Mouse (Mus musculus) intestine, embryonic 14.5 days (tissue): ENCODE measurements around the gene Pik3r6. TPM values are rescaled to one million over a fixed set of nuclear protein-coding genes. Genes with fewer than 3 reads are reported as not detected.

Experiments used
- ATAC-seq: fragments of 200-750 bp; cut with Nextera tagmentation; replicated peaks from 2 replicates; pipeline ENCODE4 v1.8.0; 2017; ENCODE audit warnings: low read depth, moderate number of reproducible peaks, moderate TSS enrichment, moderate library complexity; ENCODE audit not compliant: low FRiP score, low TSS enrichment
- DNase-seq: peaks from one replicate; pipeline ENCODE4 v3.0.0-alpha.2; 2018; ENCODE audit warnings: low spot score
- H3K27ac ChIP-seq: fragments of 300-500 bp; sonication (generic); 2 replicates; pipeline ENCODE4 v1.5.1; 2014; ENCODE audit warnings: low read depth, mild to moderate bottlenecking, control low read depth
- H3K27me3 ChIP-seq: fragments of 300-500 bp; sonication (generic); replicated peaks from 2 replicates; pipeline ENCODE4 v1.6.1; 2014; ENCODE audit warnings: low read length, control low read depth; ENCODE audit not compliant: control insufficient read depth, insufficient read depth
- H3K36me3 ChIP-seq: fragments of 300-500 bp; sonication (generic); 2 replicates; pipeline ENCODE4 v1.6.1; 2014; ENCODE audit warnings: low read length, control low read depth; ENCODE audit not compliant: control insufficient read depth, insufficient read depth
- H3K4me1 ChIP-seq: fragments of 300-500 bp; sonication (generic); replicated peaks from 2 replicates; pipeline ENCODE4 v1.6.1; 2014; ENCODE audit warnings: low read length, control low read depth, mixed read lengths; ENCODE audit not compliant: control insufficient read depth, insufficient read depth
- H3K4me2 ChIP-seq: fragments of 300-500 bp; sonication (generic); 2 replicates; pipeline ENCODE4 v1.6.1; 2014; ENCODE audit warnings: low read length
- H3K4me3 ChIP-seq: fragments of 300-500 bp; sonication (generic); 2 replicates; pipeline ENCODE4 v1.5.1; 2014; ENCODE audit warnings: low read depth, low read length, control low read depth, mixed read lengths
- H3K9ac ChIP-seq: fragments of 300-500 bp; sonication (generic); 2 replicates; pipeline ENCODE4 v1.6.1; 2014; ENCODE audit warnings: mild to moderate bottlenecking, low read length
- H3K9me3 ChIP-seq: fragments of 300-500 bp; sonication (generic); 2 replicates; pipeline ENCODE4 v1.6.1; 2016; ENCODE audit warnings: low read length, control low read depth; ENCODE audit not compliant: control insufficient read depth
- WGBS: fragments of 180-500 bp; shearing (Covaris S2); extraction: QIAGEN DNeasy Blood & Tissue Kit; methylation state at CpG from one replicate; pipeline ENCODE4 v1.1.7; 2014; 5-methylcytosine and 5-hydroxymethylcytosine counted together
- polyA plus RNA-seq: library from polyadenylated mRNA; unstranded; fragments of >200 nt; fragmentation: Nextera tagmentation; extraction: Ambion mirVana; gene quantifications from 2 replicates; pipeline ENCODE4 v1.2.1, GENCODE M21; 2014

Gene Pik3r6
- polyA plus RNA-seq, 1 experiment from 2014 or later: 3.3 TPM

DNA sequence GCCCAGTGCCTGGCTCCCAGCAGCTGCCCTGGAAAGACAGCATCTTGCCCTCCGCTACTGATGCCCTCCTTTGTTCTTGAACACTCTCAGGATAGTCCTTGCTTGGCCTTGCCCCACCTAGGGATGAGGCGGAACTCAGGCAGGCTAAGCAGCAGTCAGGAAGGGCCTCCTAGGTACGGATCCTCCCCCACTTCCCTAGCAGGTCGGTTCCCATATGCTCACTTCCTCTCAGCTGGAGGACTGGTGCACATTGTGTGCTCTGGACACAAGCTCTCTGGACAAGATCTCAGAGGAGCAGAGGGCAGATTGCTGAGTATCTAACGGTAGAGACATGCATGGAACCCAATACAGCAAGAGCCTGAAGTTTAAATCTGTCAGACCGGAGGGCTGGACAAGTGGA, 5.7 kb upstream of the Pik3r6 start:
- Histone ChIP-seq H3K27ac (no peak overlapping the region), H3K4me3 (no peak overlapping the region), H3K9ac (no peak overlapping the region), H3K4me2 (no peak overlapping the region), H3K36me3 (no peaks in the 10 kb centered on the region), H3K9me3 (no peaks in the 10 kb centered on the region), H3K27me3 (no peaks in the 10 kb centered on the region), H3K4me1 (no peaks in the 10 kb centered on the region)
- no peak for DNase-seq
- 66% methylated on average over 6 of the region's 6 CpGs for WGBS
- no peak for ATAC-seq

DNA sequence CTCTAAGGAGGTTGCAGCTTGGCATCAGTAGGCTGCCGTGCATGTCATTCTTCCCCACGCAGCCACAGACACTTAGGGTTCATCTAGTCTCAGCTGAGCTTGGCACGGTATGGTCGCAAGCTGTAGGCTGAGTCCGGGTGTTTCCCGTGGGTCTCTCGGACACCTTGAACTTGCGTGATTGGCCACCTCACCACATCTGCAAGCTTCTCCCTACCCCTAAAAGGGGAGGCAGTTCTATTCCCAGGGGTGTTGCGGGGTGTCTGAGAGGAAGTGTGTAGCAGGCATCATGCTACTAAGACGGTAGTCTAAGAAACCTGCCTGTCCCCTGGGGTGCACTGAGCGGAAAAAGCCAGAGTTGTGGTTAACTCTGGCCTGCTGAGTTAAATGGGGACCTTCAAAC, 4.3 kb upstream of the Pik3r6 start:
- H3K9ac ChIP-seq: no peak overlapping the region
- no peaks in the 10 kb centered on the region for H3K9me3 ChIP-seq
- no peaks in the 10 kb centered on the region for H3K27me3 ChIP-seq
- ATAC-seq (no peak), DNase-seq (no peak)
- H3K36me3 ChIP-seq: no peaks in the 10 kb centered on the region
- no peak overlapping the region for H3K4me3 ChIP-seq
- H3K4me2 ChIP-seq: no peak overlapping the region
- H3K4me1 ChIP-seq: no peaks in the 10 kb centered on the region
- 90% methylated on average over 11 of the region's 11 CpGs for WGBS
- no peak overlapping the region for H3K27ac ChIP-seq

DNA sequence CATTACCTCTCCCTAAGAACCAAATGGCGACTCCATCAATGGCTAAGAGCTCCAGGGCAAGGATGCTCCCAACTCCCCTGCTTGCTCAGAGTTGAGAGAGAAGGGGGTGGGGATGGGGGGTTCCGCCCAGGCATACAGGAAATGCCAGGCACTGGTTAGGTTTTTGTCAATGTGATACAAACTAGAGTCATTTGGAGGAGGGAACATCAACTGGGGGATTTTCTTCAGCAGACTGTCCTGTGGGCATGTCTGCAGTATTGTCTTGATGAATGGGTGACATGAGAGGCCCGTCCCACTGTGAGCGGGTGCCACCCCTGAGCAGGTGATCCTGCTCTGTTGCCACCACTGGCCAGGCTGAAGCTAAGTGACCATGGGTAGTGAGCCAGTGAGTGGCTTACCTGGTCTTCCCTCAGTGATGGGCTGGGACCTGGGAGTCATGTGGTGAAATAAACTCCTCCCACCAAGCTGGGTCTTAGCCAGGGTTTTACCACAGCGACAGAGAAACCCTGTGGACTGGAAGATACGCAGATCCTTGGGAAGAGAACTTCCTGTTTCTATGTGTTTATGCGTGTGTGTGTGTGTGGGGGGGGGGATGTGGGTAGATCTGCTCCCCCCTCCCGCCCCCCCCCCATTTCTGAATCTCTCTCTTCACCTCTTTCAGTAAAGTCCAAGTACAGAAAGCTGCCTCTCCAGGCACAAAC, 3.7 kb upstream of the Pik3r6 start:
- no peaks in the 10 kb centered on the region for H3K27me3 ChIP-seq
- no peak overlapping the region for H3K9ac ChIP-seq
- H3K9me3 ChIP-seq: no peaks in the 10 kb centered on the region
- no peak overlapping the region for H3K4me2 ChIP-seq
- H3K4me1 ChIP-seq: no peaks in the 10 kb centered on the region
- DNase-seq: no peak
- no peak overlapping the region for H3K27ac ChIP-seq
- ATAC-seq: no peak
- no peaks in the 10 kb centered on the region for H3K36me3 ChIP-seq
- H3K4me3 ChIP-seq: no peak overlapping the region
- WGBS: 57% methylated on average over 7 of the region's 8 CpGs

DNA sequence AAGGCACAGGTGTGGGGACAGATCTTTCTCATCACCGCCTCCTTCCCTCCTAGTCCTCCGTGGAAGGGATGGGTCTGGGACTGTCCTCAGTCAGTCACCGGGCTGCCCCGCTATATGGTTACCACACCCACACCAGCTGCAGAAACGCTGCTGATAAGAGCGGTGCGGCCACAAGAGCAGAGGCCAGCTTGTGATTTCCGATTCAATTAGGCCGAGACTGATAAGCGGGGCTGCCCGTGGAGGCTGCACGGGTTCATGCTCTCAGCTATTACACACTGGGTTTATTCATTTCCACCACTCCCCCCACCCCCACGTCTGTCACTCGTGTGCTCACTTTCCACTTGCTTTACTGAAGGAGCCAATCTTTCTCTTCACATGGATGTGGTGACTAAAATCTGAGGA, 1.9 kb upstream of the Pik3r6 start:
- Histone ChIP-seq H3K27ac (no peak overlapping the region), H3K36me3 (no peaks in the 10 kb centered on the region), H3K27me3 (no peaks in the 10 kb centered on the region), H3K4me2 (no peak overlapping the region), H3K9ac (no peak overlapping the region), H3K4me3 (no peak overlapping the region), H3K4me1 (no peaks in the 10 kb centered on the region), H3K9me3 (no peaks in the 10 kb centered on the region)
- peak; percentile 47; the same call in 1 of the 2 replicates for ATAC-seq
- WGBS: 47% methylated on average over 14 of the region's 14 CpGs
- no peak for DNase-seq

DNA sequence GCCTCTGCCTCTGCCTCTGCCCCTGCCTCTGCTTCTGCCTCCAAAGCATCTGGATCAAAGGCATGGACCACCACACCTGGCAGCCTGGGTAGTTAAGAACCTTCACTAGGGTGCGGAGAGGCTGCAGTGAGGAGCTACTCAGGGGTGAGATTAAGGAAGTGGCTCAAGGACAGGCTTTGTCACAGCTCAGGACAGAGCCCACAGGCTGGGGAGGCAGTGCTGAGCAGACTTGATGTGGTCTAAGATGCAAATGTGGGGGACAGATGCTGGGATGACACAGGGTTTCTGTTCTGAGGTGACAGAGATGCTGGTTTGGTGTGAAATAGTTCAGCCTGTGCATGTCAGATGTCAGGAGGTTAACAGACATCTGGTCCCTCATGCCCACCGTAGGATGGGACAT, 411 bp upstream of the Pik3r6 start:
- ATAC-seq: no peak
- no peaks in the 10 kb centered on the region for H3K9me3 ChIP-seq
- no peak for DNase-seq
- H3K27ac ChIP-seq: no peak overlapping the region
- no peak overlapping the region for H3K4me3 ChIP-seq
- 66% methylated on average over 2 of the region's 2 CpGs for WGBS
- no peaks in the 10 kb centered on the region for H3K27me3 ChIP-seq
- H3K9ac ChIP-seq: no peak overlapping the region
- H3K4me1 ChIP-seq: no peaks in the 10 kb centered on the region
- H3K4me2 ChIP-seq: no peak overlapping the region
- no peaks in the 10 kb centered on the region for H3K36me3 ChIP-seq

DNA sequence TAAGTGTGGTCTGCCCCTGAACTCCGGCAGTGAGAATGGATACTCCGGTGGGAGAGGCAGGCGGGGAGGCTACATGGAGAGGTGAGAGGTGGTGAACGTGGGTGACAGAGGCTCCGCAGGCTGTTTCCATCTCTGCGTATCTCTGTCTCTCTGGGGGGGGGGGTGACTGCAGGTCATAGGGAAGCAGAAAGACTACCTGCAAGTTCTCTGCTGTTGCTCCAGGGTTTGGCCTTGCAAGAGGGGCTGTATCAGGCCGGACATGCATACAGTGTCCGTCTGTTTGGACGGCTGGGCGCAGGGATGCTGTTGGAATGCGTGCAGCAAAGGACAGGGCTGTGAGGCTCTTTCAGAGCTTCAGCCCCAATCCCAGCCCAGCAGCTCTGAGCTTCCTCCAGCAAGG, 2.1 kb downstream of the Pik3r6 start:
- no peak overlapping the region for H3K4me2 ChIP-seq
- WGBS: 82% methylated on average over 11 of the region's 11 CpGs

DNA sequence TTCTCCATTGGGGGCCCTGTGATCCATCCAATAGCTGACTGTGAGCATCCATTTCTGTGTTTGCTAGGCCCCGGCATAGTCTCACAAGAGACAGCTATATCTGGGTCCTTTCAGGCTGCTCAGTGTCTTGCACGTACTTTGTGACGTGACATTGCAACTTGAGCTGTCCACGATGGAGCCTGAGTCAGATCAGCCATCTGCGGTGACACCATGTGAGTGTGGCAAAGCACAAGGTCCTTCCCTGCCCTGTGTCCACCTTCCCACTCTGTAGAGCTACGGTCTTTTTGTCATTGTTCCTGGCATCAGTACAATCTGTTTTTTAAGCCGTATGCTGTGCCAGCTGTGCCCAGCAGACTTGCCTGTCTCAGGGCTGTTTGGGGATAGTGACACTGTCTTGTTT, 4.4 kb downstream of the Pik3r6 start:
- H3K9me3 ChIP-seq: no peaks in the 10 kb centered on the region
- no peak overlapping the region for H3K27ac ChIP-seq
- no peak overlapping the region for H3K4me3 ChIP-seq
- no peaks in the 10 kb centered on the region for H3K4me1 ChIP-seq
- no peaks in the 10 kb centered on the region for H3K36me3 ChIP-seq
- DNase-seq: no peak
- no peak for ATAC-seq
- H3K27me3 ChIP-seq: no peaks in the 10 kb centered on the region
- WGBS: 89% methylated on average over 7 of the region's 7 CpGs
- no peak overlapping the region for H3K4me2 ChIP-seq
- H3K9ac ChIP-seq: no peak overlapping the region

More for the DNA sequence above, 2.1 kb downstream of the Pik3r6 start:
- H3K36me3 ChIP-seq: no peaks in the 10 kb centered on the region
- no peaks in the 10 kb centered on the region for H3K4me1 ChIP-seq
- no peaks in the 10 kb centered on the region for H3K27me3 ChIP-seq
- ATAC-seq (no peak), DNase-seq (no peak)
- no peak overlapping the region for H3K27ac ChIP-seq
- H3K4me3 ChIP-seq: no peak overlapping the region
- no peak overlapping the region for H3K9ac ChIP-seq
- no peaks in the 10 kb centered on the region for H3K9me3 ChIP-seq

DNA sequence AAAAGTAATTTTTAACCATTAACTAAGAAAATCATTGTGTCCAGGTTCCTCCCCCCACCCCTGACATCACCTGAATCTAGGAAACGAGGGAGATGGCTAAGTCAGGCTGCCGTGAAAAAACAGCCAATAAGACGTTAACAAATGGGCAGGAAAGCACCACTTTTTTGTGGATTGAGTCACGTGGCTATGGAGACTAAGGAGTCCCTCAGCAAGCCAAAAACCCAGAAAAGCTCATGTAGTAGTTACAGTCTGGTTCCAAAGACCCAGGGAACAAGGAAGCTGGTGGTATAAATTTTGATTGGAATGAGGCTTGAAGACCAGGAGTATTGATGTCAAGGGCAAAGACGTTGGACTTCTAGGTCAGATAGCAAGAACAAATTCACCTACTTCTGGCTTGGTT, 5.8 kb downstream of the Pik3r6 start:
- WGBS: 57% methylated on average over 5 of the region's 5 CpGs
- DNase-seq (no peak), ATAC-seq (no peak)
- Histone ChIP-seq H3K4me1 (no peaks in the 10 kb centered on the region), H3K4me2 (no peak overlapping the region), H3K27me3 (no peaks in the 10 kb centered on the region), H3K9me3 (no peaks in the 10 kb centered on the region), H3K4me3 (no peak overlapping the region), H3K9ac (no peak overlapping the region), H3K36me3 (no peaks in the 10 kb centered on the region), H3K27ac (no peak overlapping the region)

DNA sequence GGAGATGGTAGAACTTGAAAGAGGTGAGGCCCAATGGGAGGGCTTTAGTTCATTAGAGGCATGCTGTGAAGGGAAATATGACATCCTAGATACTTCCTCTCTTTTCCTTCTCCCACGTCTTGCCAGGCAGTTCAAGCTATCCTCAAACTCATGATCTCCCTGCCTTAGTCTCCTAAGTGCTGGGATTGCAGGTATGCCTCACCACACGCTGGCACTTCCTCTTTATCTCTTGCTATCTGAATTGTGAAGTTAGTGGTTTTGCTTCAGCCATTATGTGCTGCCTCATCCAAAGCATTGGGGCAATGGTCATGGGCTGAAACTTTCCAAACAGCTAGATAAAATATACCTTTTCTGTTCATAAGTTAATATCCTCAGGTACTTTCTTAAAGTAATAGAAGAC, 6.4 kb downstream of the Pik3r6 start:
- H3K4me3 ChIP-seq: no peak overlapping the region
- no peaks in the 10 kb centered on the region for H3K36me3 ChIP-seq
- no peaks in the 10 kb centered on the region for H3K9me3 ChIP-seq
- DNase-seq (no peak), ATAC-seq (no peak)
- WGBS: 50% methylated on average over 2 of the region's 2 CpGs
- no peaks in the 10 kb centered on the region for H3K27me3 ChIP-seq
- no peak overlapping the region for H3K9ac ChIP-seq
- no peak overlapping the region for H3K27ac ChIP-seq
- no peak overlapping the region for H3K4me2 ChIP-seq
- no peaks in the 10 kb centered on the region for H3K4me1 ChIP-seq
